In the genomic region with DNA sequence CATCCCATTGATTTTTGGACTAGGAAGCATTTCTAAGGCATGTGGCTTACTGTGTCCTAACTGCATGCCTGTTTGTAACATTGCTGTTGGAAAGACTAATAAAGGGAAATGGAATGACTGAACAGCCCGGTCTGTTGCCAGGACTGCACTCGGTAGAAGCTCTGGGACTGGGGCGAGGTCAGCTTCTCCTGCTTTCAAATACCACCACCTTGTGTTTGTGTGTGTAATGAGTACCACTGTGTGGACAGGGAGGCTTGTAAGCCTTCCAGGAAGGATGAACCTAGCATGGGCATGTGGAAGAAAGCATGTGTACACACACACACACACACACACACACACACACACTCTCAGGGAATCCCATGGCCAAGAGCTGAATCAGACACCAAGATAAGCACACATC, we compare ENCODE assay signal across 15 mouse cellular contexts.
"Had no signal": no experiment of that assay in that cellular context is flagged by ENCODE, and none has a peak within 500 bp of the region (broad histone marks: within the 10 kb centered on the region; RNA-seq: fewer than 3 reads in every experiment).

No protein-coding gene starts in this region.

- H3K27ac ChIP-seq: limb, embryonic 12.5 days; liver, embryonic 14.5 days; midbrain, embryonic 10.5 days; neural tube, embryonic 15.5 days had no signal

- H3K27me3 ChIP-seq: neural tube, embryonic 15.5 days had no signal

- H3K4me1 ChIP-seq: midbrain, embryonic 10.5 days; neural tube, embryonic 15.5 days had no signal

- H3K9me3 ChIP-seq: midbrain, embryonic 10.5 days; neural tube, embryonic 15.5 days had no signal

- H3K4me2 ChIP-seq: limb, embryonic 12.5 days; neural tube, embryonic 15.5 days had no signal

- H3K36me3 ChIP-seq: limb, embryonic 12.5 days; midbrain, embryonic 10.5 days; neural tube, embryonic 15.5 days had no signal

- H3K9ac ChIP-seq: limb, embryonic 12.5 days; liver, embryonic 14.5 days; neural tube, embryonic 15.5 days had no signal

- H3K4me3 ChIP-seq: limb, embryonic 12.5 days; midbrain, embryonic 10.5 days; myocyte; neural tube, embryonic 15.5 days had no signal

- DNase-seq: kidney, adult 9 months; layer of hippocampus, adult 9-11 months; layer of hippocampus, postnatal 36 days; lung, adult 2 months; lung, postnatal 10 days; lung, postnatal 4 days; midbrain, embryonic 14.5 days; right cerebral cortex, adult 18-20 months; right cerebral cortex, postnatal 25 days; thymus, postnatal 4 days had no signal
